Mouse (Mus musculus): ENCODE measurements around the gene Vti1b. TPM values are rescaled to one million over a fixed set of nuclear protein-coding genes. Genes with fewer than 3 reads are reported as not detected.

Gene Vti1b
- polyA plus RNA-seq, 1 experiment from 2014 or later = 126 TPM

- H3K27ac ChIP-seq = no peak overlapping the region
- H3K36me3 ChIP-seq = no peaks in the 10 kb centered on the region
- H3K27me3 ChIP-seq = peaks cover 35% of the 10 kb centered on the region
- H3K4me2 ChIP-seq (replicated peaks) = no peak overlapping the region
- peaks cover 7% of the 10 kb centered on the region for H3K4me1 ChIP-seq
- H3K4me3 ChIP-seq = no peak overlapping the region
- 43% methylated on average over 8 of the region's 8 CpGs for WGBS
- no peak for ATAC-seq (ENCODE audit: low FRiP score)
- no peak overlapping the region for H3K9ac ChIP-seq
- no peaks in the 10 kb centered on the region for H3K9me3 ChIP-seq (replicated peaks)
Observed at GRCm38 (mm10) chr12:79134676-79135075, 37.8 kb downstream of the Vti1b start.

GRCm38 (mm10) chr12:79131706-79132460, 40.6 kb downstream of the Vti1b start:
- no peak for ATAC-seq (ENCODE audit: low FRiP score)
- Histone ChIP-seq H3K27me3 (peaks cover 38% of the 10 kb centered on the region), H3K9ac (peak overlapping the region; percentile 61; the same call in 1 of the 2 replicates)

DNA sequence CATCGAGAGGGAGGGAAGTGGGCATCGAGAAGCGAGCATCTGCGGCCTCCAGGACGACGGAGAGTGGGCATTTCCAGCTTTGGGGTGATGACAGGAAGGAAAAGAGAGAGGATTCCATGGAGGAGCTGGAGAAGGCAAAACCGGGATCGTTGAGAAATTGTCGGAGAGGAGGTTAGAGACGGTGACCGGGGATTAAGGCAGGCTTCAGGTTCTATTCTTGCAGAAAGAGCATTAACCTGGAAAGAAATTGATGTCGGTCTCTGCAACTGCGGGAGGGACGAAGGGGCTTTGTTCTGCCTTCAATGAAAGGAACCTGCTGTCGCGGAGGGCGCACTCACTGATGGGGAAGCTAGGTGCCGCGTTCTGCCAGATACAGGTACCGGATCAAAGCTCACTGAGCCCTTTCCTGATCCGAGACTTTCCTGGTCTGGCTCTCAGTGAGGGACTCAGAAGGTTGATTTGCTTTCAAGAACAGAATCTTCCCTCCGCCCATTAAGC, 41.2 kb downstream of the Vti1b start:
- Histone ChIP-seq H3K4me1 (peaks cover 7% of the 10 kb centered on the region), H3K4me3 (peak overlapping the region; percentile 47), H3K9me3 (replicated peaks) (no peaks in the 10 kb centered on the region), H3K9ac (peak overlapping the region; percentile 61), H3K36me3 (no peaks in the 10 kb centered on the region), H3K4me2 (replicated peaks) (peak overlapping the region; percentile 92), H3K27ac (no peak overlapping the region), H3K27me3 (peaks cover 38% of the 10 kb centered on the region)
- ATAC-seq (ENCODE audit: low FRiP score) = no peak
- WGBS = under 1% methylated on average over 22 of the region's 22 CpGs

More at GRCm38 (mm10) chr12:79131706-79132460, 40.6 kb downstream of the Vti1b start:
- Histone ChIP-seq H3K4me2 (replicated peaks) (peak overlapping the region; percentile 92), H3K4me1 (peaks cover 7% of the 10 kb centered on the region), H3K9me3 (replicated peaks) (no peaks in the 10 kb centered on the region), H3K27ac (no peak overlapping the region), H3K4me3 (peak overlapping the region; percentile 47), H3K36me3 (no peaks in the 10 kb centered on the region)
- 28% methylated on average over 5 of the region's 5 CpGs for WGBS

- peak; percentile 93 for ATAC-seq (ENCODE audit: low FRiP score)
- WGBS = under 1% methylated on average over 47 of the region's 47 CpGs
- peak within 1 kb of the TSS; percentile 92 for H3K4me2 ChIP-seq (replicated peaks)
- peak within 1 kb of the TSS; percentile 61 for H3K9ac ChIP-seq
- peaks cover 7% of the 10 kb centered on the region for H3K4me1 ChIP-seq
- peaks cover 38% of the 10 kb centered on the region for H3K27me3 ChIP-seq
- peak within 1 kb of the TSS; percentile 47 for H3K4me3 ChIP-seq
- no peak within 1 kb of the TSS for H3K27ac ChIP-seq
- H3K36me3 ChIP-seq = no peaks in the 10 kb centered on the region
- no peaks in the 10 kb centered on the region for H3K9me3 ChIP-seq (replicated peaks)
Observed at GRCm38 (mm10) chr12:79130299-79131177, 41.9 kb downstream of the Vti1b start, which contains the start of gene Arg2. Arg2 (plus strand) TSS chr12:79130777.

DNA sequence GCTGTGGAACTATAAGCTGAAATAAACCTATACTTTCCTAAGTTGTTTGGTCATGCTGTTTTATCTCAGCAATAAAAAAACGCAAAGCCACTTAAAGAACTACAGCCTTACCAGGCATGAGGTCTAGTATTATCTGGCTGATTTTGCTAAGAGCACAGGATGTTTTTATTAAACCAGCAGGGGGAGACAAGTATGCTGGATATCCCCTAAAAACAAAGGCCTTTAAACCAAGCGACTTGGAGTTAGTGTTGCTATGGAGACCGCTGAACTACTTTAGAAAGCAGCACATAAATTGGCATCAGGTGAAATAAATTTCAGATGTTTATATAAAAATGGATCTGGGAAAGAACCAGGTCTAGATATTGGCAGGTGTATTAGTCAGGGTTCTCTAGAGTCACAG, 49.6 kb downstream of the Vti1b start:
- H3K4me1 ChIP-seq = no peaks in the 10 kb centered on the region
- H3K27me3 ChIP-seq = no peaks in the 10 kb centered on the region
- H3K9me3 ChIP-seq (replicated peaks) = no peaks in the 10 kb centered on the region
- no peak overlapping the region for H3K9ac ChIP-seq
- no peak for ATAC-seq (ENCODE audit: low FRiP score)
- H3K4me2 ChIP-seq (replicated peaks) = no peak overlapping the region
- no peak overlapping the region for H3K27ac ChIP-seq
- H3K36me3 ChIP-seq = no peaks in the 10 kb centered on the region
- 43% methylated on average over 3 of the region's 3 CpGs for WGBS
- H3K4me3 ChIP-seq = no peak overlapping the region

DNA sequence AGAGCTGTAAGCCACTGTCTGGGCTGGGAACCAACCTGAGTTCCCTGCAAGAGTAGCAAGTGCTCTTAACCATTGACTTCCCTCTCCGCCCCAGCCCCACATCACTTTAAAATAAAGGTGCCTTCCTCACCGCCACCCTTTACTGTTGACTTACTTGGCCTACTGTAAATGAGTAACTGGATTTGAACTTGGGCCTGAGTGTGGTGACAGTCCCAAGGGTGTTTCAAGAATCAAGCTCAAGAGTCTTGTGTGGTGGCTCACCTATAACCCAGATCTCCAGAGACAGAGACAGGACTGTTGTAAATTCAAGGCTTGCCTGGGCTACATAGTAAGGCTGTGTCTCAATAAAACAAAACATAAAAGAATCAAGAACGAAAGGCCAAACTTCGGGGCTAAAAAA, 53.5 kb downstream of the Vti1b start:
- Histone ChIP-seq H3K27me3 (no peaks in the 10 kb centered on the region), H3K4me3 (no peak overlapping the region), H3K9ac (no peak overlapping the region), H3K36me3 (no peaks in the 10 kb centered on the region), H3K27ac (no peak overlapping the region), H3K9me3 (replicated peaks) (no peaks in the 10 kb centered on the region), H3K4me1 (no peaks in the 10 kb centered on the region), H3K4me2 (replicated peaks) (no peak overlapping the region)
- no peak for ATAC-seq (ENCODE audit: low FRiP score)
- WGBS = 92% methylated on average over 4 of the region's 4 CpGs

Other genes with a start within 250 kb of the Vti1b start
- 23.6 and 27.5 TPM in 2 replicates for gene Tmem229b, start 165.0 kb downstream of the Vti1b start, polyA plus RNA-seq (2016; fragmentation: Nextera tagmentation; extraction: Ambion mirVana)
- gene Plekhh1, start 143.5 kb downstream of the Vti1b start, polyA plus RNA-seq (2016; fragmentation: Nextera tagmentation; extraction: Ambion mirVana) = 4.9 and 5.7 TPM in 2 replicates
- gene Pigh, start 83.0 kb downstream of the Vti1b start, polyA plus RNA-seq (2016; fragmentation: Nextera tagmentation; extraction: Ambion mirVana) = 27.1 and 28.3 TPM in 2 replicates
- gene Arg2, start 41.9 kb downstream of the Vti1b start, polyA plus RNA-seq (2016; fragmentation: Nextera tagmentation; extraction: Ambion mirVana) = 16.4 and 17.6 TPM in 2 replicates
- 28.2 and 28.9 TPM in 2 replicates for gene Rdh11, start 19.6 kb upstream of the Vti1b start, polyA plus RNA-seq (2016; fragmentation: Nextera tagmentation; extraction: Ambion mirVana)
- gene Rdh12, start 36.2 kb upstream of the Vti1b start, polyA plus RNA-seq (2016; fragmentation: Nextera tagmentation; extraction: Ambion mirVana) = 1.1 and 1.5 TPM in 2 replicates
- gene Zfyve26, start 123.6 kb upstream of the Vti1b start, polyA plus RNA-seq (2016; fragmentation: Nextera tagmentation; extraction: Ambion mirVana) = 15.0 and 15.8 TPM in 2 replicates
- 4.3 and 5.2 TPM in 2 replicates for gene Rad51b, start 124.6 kb upstream of the Vti1b start, polyA plus RNA-seq (2016; fragmentation: Nextera tagmentation; extraction: Ambion mirVana)

Measured in hindbrain, embryonic 12.5 days (tissue).